Mouse (Mus musculus) layer of hippocampus, adult 9-11 months (tissue): ENCODE results near the gene Gli3.

Experiments
- DNase-seq: peaks from one replicate; pipeline ENCODE4 v3.0.0; 2022

Gli3 gene

GRCm38 (mm10) chr13:15670144-15670961 lies 207.3 kb downstream of the Gli3 start:
- DNase-seq = no peak

GRCm38 (mm10) chr13:15670962-15671313 lies 207.9 kb downstream of the Gli3 start:
- no peak for DNase-seq

GRCm38 (mm10) chr13:15675480-15675879 lies 212.4 kb downstream of the Gli3 start:
- no peak for DNase-seq

GRCm38 (mm10) chr13:15677106-15677760 lies 214.2 kb downstream of the Gli3 start:
- DNase-seq = peak; percentile 30

GRCm38 (mm10) chr13:15681530-15681929 lies 218.5 kb downstream of the Gli3 start:
- no peak for DNase-seq

- no peak for DNase-seq
These were observed 220.0 kb downstream of the Gli3 start for GRCm38 (mm10) chr13:15683006-15683405.

GRCm38 (mm10) chr13:15688074-15688825 lies 225.2 kb downstream of the Gli3 start:
- no peak for DNase-seq

GRCm38 (mm10) chr13:15688826-15689501 lies 225.9 kb downstream of the Gli3 start:
- DNase-seq = no peak

GRCm38 (mm10) chr13:15691751-15692464 lies 228.9 kb downstream of the Gli3 start:
- DNase-seq = no peak

- DNase-seq = no peak
These were observed 229.4 kb downstream of the Gli3 start for GRCm38 (mm10) chr13:15692465-15692809.

GRCm38 (mm10) chr13:15698284-15698683 lies 235.2 kb downstream of the Gli3 start:
- no peak for DNase-seq

GRCm38 (mm10) chr13:15699116-15699515 lies 236.1 kb downstream of the Gli3 start:
- DNase-seq = no peak

GRCm38 (mm10) chr13:15704669-15705068 lies 241.6 kb downstream of the Gli3 start:
- DNase-seq = no peak

GRCm38 (mm10) chr13:15707481-15707881 lies 244.4 kb downstream of the Gli3 start:
- no peak for DNase-seq

GRCm38 (mm10) chr13:15713486-15713885 lies 250.5 kb downstream of the Gli3 start:
- DNase-seq = no peak

GRCm38 (mm10) chr13:15714331-15714725 lies 251.3 kb downstream of the Gli3 start:
- no peak for DNase-seq

- DNase-seq = peak; percentile 17
These were observed 251.8 kb downstream of the Gli3 start for GRCm38 (mm10) chr13:15714726-15715437.

- no peak for DNase-seq
These were observed 258.4 kb downstream of the Gli3 start for GRCm38 (mm10) chr13:15721446-15721845.

- no peak for DNase-seq
These were observed 259.8 kb downstream of the Gli3 start for GRCm38 (mm10) chr13:15722766-15723379.

- no peak for DNase-seq
These were observed 261.7 kb downstream of the Gli3 start for GRCm38 (mm10) chr13:15724723-15725122.

- peak; percentile 79 for DNase-seq
These were observed 278.7 kb downstream of the Gli3 start for GRCm38 (mm10) chr13:15741771-15742170.
